Mouse (Mus musculus): ENCODE measurements at regions not wholly inside any gene's neighbourhood (a gene's known extent, or its start where the extent isn't known, plus 50 kb on each side); places are given as distances from the start of the nearest gene placed in this dataset.
"Not testable (repeated sequence)": the region's sequence is repeated elsewhere in the genome, so short reads cannot be mapped to it uniquely, and the experiment has no call there.

- no peak for DNase-seq (ENCODE audit: extremely low spot score)
These were observed 368.1 kb downstream of the Gm8797 start for GRCm38 (mm10) chr3:6118721-6119120.

- DNase-seq (ENCODE audit: extremely low spot score): not testable (repeated sequence)
These were observed 385.1 kb downstream of the Gm8797 start for GRCm38 (mm10) chr3:6135754-6136153.

- no peak for DNase-seq (ENCODE audit: extremely low spot score)
These were observed 386.8 kb downstream of the Gm8797 start for GRCm38 (mm10) chr3:6137374-6137773.

GRCm38 (mm10) chr3:6173775-6174174 is 423.2 kb downstream of the Gm8797 start:
- no peak for DNase-seq (ENCODE audit: extremely low spot score)

GRCm38 (mm10) chr3:6182533-6182932 is 431.9 kb downstream of the Gm8797 start:
- DNase-seq (ENCODE audit: extremely low spot score): no peak

- no peak for DNase-seq (ENCODE audit: extremely low spot score)
These were observed 432.8 kb downstream of the Gm8797 start for GRCm38 (mm10) chr3:6183400-6183799.

GRCm38 (mm10) chr3:6204656-6205055 is 415.6 kb downstream of the 1700008P02Rik start:
- DNase-seq (ENCODE audit: extremely low spot score): no peak

GRCm38 (mm10) chr3:6228685-6229084 is 391.6 kb downstream of the 1700008P02Rik start:
- no peak for DNase-seq (ENCODE audit: extremely low spot score)
